Mouse (Mus musculus): ENCODE measurements around the gene Casp12. TPM values are rescaled to one million over a fixed set of nuclear protein-coding genes. Genes with fewer than 3 reads are reported as not detected.
"Not testable (repeated sequence)": the region's sequence is repeated elsewhere in the genome, so short reads cannot be mapped to it uniquely, and the experiment has no call there.

Gene Casp12
- polyA plus RNA-seq (2012; rRNA removed): 2.1 and 2.5 TPM in 2 replicates

GRCm38 (mm10) chr9:5345291-5345898 lies at the start of gene Casp12:
Gene Casp12 (plus strand): TSS chr9:5345430.
- DNase-seq (ENCODE audit: low read depth, low spot score): no peak
- WGBS: 29% methylated on average over 4 of the region's 4 CpGs

- 33% methylated on average over 2 of the region's 2 CpGs for WGBS
- DNase-seq (ENCODE audit: low read depth, low spot score): no peak
Measured at GRCm38 (mm10) chr9:5296354-5297237, 48.6 kb upstream of the Casp12 start.

GRCm38 (mm10) chr9:5298329-5299131 lies 46.7 kb upstream of the Casp12 start, which contains the start of gene Casp1:
Gene Casp1 (plus strand): TSS chr9:5298517.
- no peak for DNase-seq (ENCODE audit: low read depth, low spot score)
- WGBS: 26% methylated on average over 11 of the region's 11 CpGs

- WGBS: 18% methylated on average over 2 of the region's 2 CpGs
- DNase-seq (ENCODE audit: low read depth, low spot score): no peak
Measured at GRCm38 (mm10) chr9:5299132-5299381, 46.2 kb upstream of the Casp12 start.

GRCm38 (mm10) chr9:5308561-5308960 lies 36.7 kb upstream of the Casp12 start, which contains the start of gene Casp4:
Gene Casp4 (plus strand): TSS chr9:5308828.
- under 1% methylated on average over 5 of the region's 5 CpGs for WGBS
- no peak for DNase-seq (ENCODE audit: low read depth, low spot score)

- no peak for DNase-seq (ENCODE audit: low read depth, low spot score)
Measured at GRCm38 (mm10) chr9:5310112-5310511, 35.1 kb upstream of the Casp12 start.

GRCm38 (mm10) chr9:5311435-5311834 lies 33.8 kb upstream of the Casp12 start:
- DNase-seq (ENCODE audit: low read depth, low spot score): no peak

GRCm38 (mm10) chr9:5328204-5328603 lies 17.0 kb upstream of the Casp12 start:
- DNase-seq (ENCODE audit: low read depth, low spot score): no peak
- 58% methylated on average over 3 of the region's 3 CpGs for WGBS

More at GRCm38 (mm10) chr9:5311435-5311834, 33.8 kb upstream of the Casp12 start:
- WGBS: 27% methylated on average over 4 of the region's 4 CpGs

- peak; percentile 74 for DNase-seq (ENCODE audit: low read depth, low spot score)
Measured at GRCm38 (mm10) chr9:5332441-5332840, 12.8 kb upstream of the Casp12 start.

- 87% methylated on average over 1 of the region's 1 CpGs for WGBS
- DNase-seq (ENCODE audit: low read depth, low spot score): no peak
Measured at GRCm38 (mm10) chr9:5333422-5333821, 11.8 kb upstream of the Casp12 start.

GRCm38 (mm10) chr9:5343092-5343491 lies 2.1 kb upstream of the Casp12 start:
- DNase-seq (ENCODE audit: low read depth, low spot score): no peak
- 87% methylated on average over 1 of the region's 1 CpGs for WGBS

- no peak for DNase-seq (ENCODE audit: low read depth, low spot score)
- WGBS: 77% methylated on average over 4 of the region's 4 CpGs
Measured at GRCm38 (mm10) chr9:5344090-5344489, 1.1 kb upstream of the Casp12 start.

- 80% methylated on average over 4 of the region's 4 CpGs for WGBS
- no peak for DNase-seq (ENCODE audit: low read depth, low spot score)
Measured at GRCm38 (mm10) chr9:5347381-5347780, 2.2 kb downstream of the Casp12 start.

GRCm38 (mm10) chr9:5353673-5354072 lies 8.4 kb downstream of the Casp12 start:
- WGBS: 77% methylated on average over 2 of the region's 2 CpGs
- no peak for DNase-seq (ENCODE audit: low read depth, low spot score)

GRCm38 (mm10) chr9:5356801-5357200 lies 11.6 kb downstream of the Casp12 start:
- DNase-seq (ENCODE audit: low read depth, low spot score): no peak

- DNase-seq (ENCODE audit: low read depth, low spot score): no peak
Measured at GRCm38 (mm10) chr9:5393561-5393960, 48.3 kb downstream of the Casp12 start.

GRCm38 (mm10) chr9:5395861-5396260 lies 50.6 kb downstream of the Casp12 start:
- 78% methylated on average over 5 of the region's 5 CpGs for WGBS

GRCm38 (mm10) chr9:5410988-5411568 lies 65.8 kb downstream of the Casp12 start:
- 53% methylated on average over 1 of the region's 1 CpGs for WGBS

More at GRCm38 (mm10) chr9:5395861-5396260, 50.6 kb downstream of the Casp12 start:
- DNase-seq (ENCODE audit: low read depth, low spot score): not testable (repeated sequence)

GRCm38 (mm10) chr9:5412446-5413111 lies 67.3 kb downstream of the Casp12 start:
- 64% methylated on average over 4 of the region's 4 CpGs for WGBS
- DNase-seq (ENCODE audit: low read depth, low spot score): no peak

More at GRCm38 (mm10) chr9:5410988-5411568, 65.8 kb downstream of the Casp12 start:
- DNase-seq (ENCODE audit: low read depth, low spot score): no peak

Measured in large intestine, adult 2 months (tissue).